Mouse (Mus musculus): ENCODE measurements at regions not wholly inside any gene's neighbourhood (a gene's known extent, or its start where the extent isn't known, plus 50 kb on each side); places are given as distances from the start of the nearest gene placed in this dataset.

DNA sequence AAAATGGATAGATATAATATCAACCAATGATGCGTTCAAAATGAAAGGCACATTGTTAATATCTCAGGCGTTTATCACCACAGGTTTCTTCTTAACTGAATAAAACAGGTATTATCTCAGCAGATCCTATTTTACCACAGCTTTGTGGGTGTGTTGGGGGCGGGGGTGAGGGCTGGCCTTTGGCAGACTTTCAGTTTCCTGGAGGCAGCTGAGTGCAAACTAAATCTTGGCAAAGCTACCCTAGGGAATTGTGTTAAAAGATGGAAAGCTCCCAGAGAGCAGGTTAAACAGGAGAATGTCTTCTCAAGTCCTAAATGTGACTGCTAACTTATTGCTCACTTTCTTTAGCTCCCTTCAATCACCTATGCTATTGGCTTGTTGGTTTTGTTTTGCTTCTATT, 223.8 kb downstream of the Kdm4c start:
- H3K36me3 ChIP-seq (ENCODE audit: control insufficient read depth, insufficient read depth, low read length) = no peaks in the 10 kb centered on the region
- no peak for ATAC-seq (ENCODE audit: insufficient read depth, low FRiP score, low TSS enrichment)
- no peak overlapping the region for H3K9ac ChIP-seq (ENCODE audit: low read length)
- no peaks in the 10 kb centered on the region for H3K27me3 ChIP-seq (ENCODE audit: control insufficient read depth, insufficient read depth, low read length)
- no peak overlapping the region for H3K4me2 ChIP-seq (ENCODE audit: low read depth)
- H3K9me3 ChIP-seq (ENCODE audit: control insufficient read depth, low read length) = no peaks in the 10 kb centered on the region
- 74% methylated on average over 3 of the region's 3 CpGs for WGBS
- no peak for DNase-seq (ENCODE audit: low spot score)
- no peak overlapping the region for H3K27ac ChIP-seq (ENCODE audit: low read depth, low read length)
- no peaks in the 10 kb centered on the region for H3K4me1 ChIP-seq (ENCODE audit: control insufficient read depth, insufficient read depth, low read length)
- H3K4me3 ChIP-seq (ENCODE audit: low read depth, low read length) = no peak overlapping the region

DNA sequence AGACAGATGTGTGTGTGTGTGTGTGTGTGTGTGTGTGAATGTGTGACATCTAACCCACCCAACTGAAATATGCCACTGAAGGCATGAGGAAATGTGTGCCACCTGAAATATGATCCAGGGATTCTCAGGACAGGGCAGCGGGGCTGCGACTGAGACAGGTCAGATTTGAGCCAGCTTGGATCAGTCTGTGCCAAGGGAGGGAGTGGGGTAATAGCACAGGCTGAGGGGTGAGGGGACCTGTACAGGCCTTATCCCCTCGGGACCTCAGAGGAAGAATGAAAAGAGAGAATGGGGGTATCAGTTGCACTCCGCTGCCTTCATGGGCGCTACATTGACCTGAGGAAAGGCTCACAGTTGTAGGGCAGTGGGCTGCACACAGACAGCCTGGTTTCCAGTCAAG, 270.2 kb downstream of the Kdm4c start:
- H3K27ac ChIP-seq (ENCODE audit: low read depth, low read length) = no peak overlapping the region
- no peaks in the 10 kb centered on the region for H3K27me3 ChIP-seq (ENCODE audit: control insufficient read depth, insufficient read depth, low read length)
- no peaks in the 10 kb centered on the region for H3K36me3 ChIP-seq (ENCODE audit: control insufficient read depth, insufficient read depth, low read length)
- no peak overlapping the region for H3K4me3 ChIP-seq (ENCODE audit: low read depth, low read length)
- DNase-seq (ENCODE audit: low spot score) = no peak
- no peaks in the 10 kb centered on the region for H3K9me3 ChIP-seq (ENCODE audit: control insufficient read depth, low read length)
- H3K9ac ChIP-seq (ENCODE audit: low read length) = no peak overlapping the region
- WGBS = 89% methylated on average over 5 of the region's 5 CpGs
- ATAC-seq (ENCODE audit: insufficient read depth, low FRiP score, low TSS enrichment) = no peak
- H3K4me2 ChIP-seq (ENCODE audit: low read depth) = no peak overlapping the region
- no peaks in the 10 kb centered on the region for H3K4me1 ChIP-seq (ENCODE audit: control insufficient read depth, insufficient read depth, low read length)

- no peak for DNase-seq (ENCODE audit: low spot score)
- H3K27ac ChIP-seq (ENCODE audit: low read depth, low read length) = no peak overlapping the region
- no peaks in the 10 kb centered on the region for H3K36me3 ChIP-seq (ENCODE audit: control insufficient read depth, insufficient read depth, low read length)
- no peak overlapping the region for H3K4me3 ChIP-seq (ENCODE audit: low read depth, low read length)
- no peak overlapping the region for H3K9ac ChIP-seq (ENCODE audit: low read length)
- no peak for ATAC-seq (ENCODE audit: insufficient read depth, low FRiP score, low TSS enrichment)
- H3K4me1 ChIP-seq (ENCODE audit: control insufficient read depth, insufficient read depth, low read length) = no peaks in the 10 kb centered on the region
- H3K27me3 ChIP-seq (ENCODE audit: control insufficient read depth, insufficient read depth, low read length) = no peaks in the 10 kb centered on the region
- WGBS = 90% methylated on average over 1 of the region's 1 CpGs
- no peaks in the 10 kb centered on the region for H3K9me3 ChIP-seq (ENCODE audit: control insufficient read depth, low read length)
- no peak overlapping the region for H3K4me2 ChIP-seq (ENCODE audit: low read depth)
These were observed 311.6 kb downstream of the Kdm4c start for GRCm38 (mm10) chr4:74553888-74554287.

DNA sequence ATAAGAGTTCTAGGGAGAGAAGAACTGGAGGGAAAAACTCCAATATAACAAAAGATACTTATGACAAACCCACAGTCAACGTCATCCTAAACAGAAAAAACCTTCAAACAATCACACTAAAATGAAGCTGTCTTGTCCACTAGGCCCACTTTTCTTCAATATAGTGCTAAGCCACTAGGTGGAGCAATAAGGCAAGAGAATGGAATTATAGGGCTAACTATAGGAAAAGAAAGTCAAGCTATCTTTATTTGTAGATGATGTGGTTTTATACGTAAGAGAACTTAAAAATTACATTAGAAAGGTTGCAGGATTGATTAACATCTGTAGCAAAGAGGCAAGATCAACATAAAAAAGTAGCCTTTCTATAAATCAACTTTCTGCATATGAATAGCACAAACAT, 321.3 kb downstream of the Kdm4c start:
- Histone ChIP-seq H3K4me1 (ENCODE audit: control insufficient read depth, insufficient read depth, low read length) (no peaks in the 10 kb centered on the region), H3K36me3 (ENCODE audit: control insufficient read depth, insufficient read depth, low read length) (no peaks in the 10 kb centered on the region), H3K27ac (ENCODE audit: low read depth, low read length) (no peak overlapping the region), H3K27me3 (ENCODE audit: control insufficient read depth, insufficient read depth, low read length) (no peaks in the 10 kb centered on the region), H3K4me3 (ENCODE audit: low read depth, low read length) (no peak overlapping the region), H3K9ac (ENCODE audit: low read length) (no peak overlapping the region), H3K4me2 (ENCODE audit: low read depth) (no peak overlapping the region), H3K9me3 (ENCODE audit: control insufficient read depth, low read length) (no peaks in the 10 kb centered on the region)
- ATAC-seq (ENCODE audit: insufficient read depth, low FRiP score, low TSS enrichment) (no peak), DNase-seq (ENCODE audit: low spot score) (peak; percentile 13)
- 40% methylated on average over 2 of the region's 2 CpGs for WGBS

DNA sequence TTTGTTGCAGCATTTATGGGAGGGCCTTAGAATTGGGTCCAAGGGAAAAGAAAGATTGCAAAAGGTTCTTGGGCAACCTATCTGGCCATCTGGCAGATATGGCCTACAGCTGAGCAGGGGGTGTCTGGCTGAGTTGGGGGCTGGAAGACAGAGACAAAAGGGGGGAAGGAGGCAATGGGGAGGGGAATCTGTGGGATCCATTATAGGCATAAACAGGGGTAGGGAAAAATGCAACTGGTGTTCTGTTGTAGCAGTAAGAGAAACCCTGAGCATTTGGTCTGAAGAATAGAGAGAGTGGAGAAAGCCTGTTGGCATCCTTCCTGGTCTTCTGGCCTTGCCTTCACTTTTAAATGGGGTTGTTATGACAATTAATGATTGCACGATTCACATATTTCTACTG, 344.1 kb downstream of the Kdm4c start:
- H3K4me2 ChIP-seq (ENCODE audit: low read depth) = no peak overlapping the region
- no peaks in the 10 kb centered on the region for H3K27me3 ChIP-seq (ENCODE audit: control insufficient read depth, insufficient read depth, low read length)
- no peaks in the 10 kb centered on the region for H3K9me3 ChIP-seq (ENCODE audit: control insufficient read depth, low read length)
- no peak overlapping the region for H3K27ac ChIP-seq (ENCODE audit: low read depth, low read length)
- H3K36me3 ChIP-seq (ENCODE audit: control insufficient read depth, insufficient read depth, low read length) = no peaks in the 10 kb centered on the region
- H3K9ac ChIP-seq (ENCODE audit: low read length) = no peak overlapping the region
- no peaks in the 10 kb centered on the region for H3K4me1 ChIP-seq (ENCODE audit: control insufficient read depth, insufficient read depth, low read length)
- DNase-seq (ENCODE audit: low spot score) (no peak), ATAC-seq (ENCODE audit: insufficient read depth, low FRiP score, low TSS enrichment) (no peak)
- 86% methylated on average over 1 of the region's 1 CpGs for WGBS
- no peak overlapping the region for H3K4me3 ChIP-seq (ENCODE audit: low read depth, low read length)

DNA sequence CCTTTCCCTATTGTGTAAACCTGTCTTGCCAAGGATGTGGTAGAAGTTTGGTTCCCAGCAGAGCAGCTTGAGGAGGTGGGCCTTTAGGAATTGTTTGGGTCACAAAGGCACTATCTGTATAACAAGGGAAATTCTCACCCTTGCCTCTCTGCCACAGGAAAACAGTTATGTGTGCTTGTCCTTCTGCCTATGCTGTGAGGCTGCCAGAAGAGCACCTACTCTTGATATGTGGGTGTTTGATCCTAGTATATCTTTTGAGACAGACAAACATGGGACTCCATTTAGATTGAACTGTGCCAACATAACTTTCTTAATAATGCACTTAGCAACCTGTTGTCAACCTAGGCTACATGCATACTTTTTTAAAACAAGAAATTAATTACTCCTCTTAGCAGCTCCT, 344.8 kb downstream of the Kdm4c start:
- Histone ChIP-seq H3K9ac (ENCODE audit: low read length) (no peak overlapping the region), H3K4me2 (ENCODE audit: low read depth) (no peak overlapping the region), H3K9me3 (ENCODE audit: control insufficient read depth, low read length) (no peaks in the 10 kb centered on the region), H3K4me3 (ENCODE audit: low read depth, low read length) (no peak overlapping the region), H3K36me3 (ENCODE audit: control insufficient read depth, insufficient read depth, low read length) (no peaks in the 10 kb centered on the region), H3K4me1 (ENCODE audit: control insufficient read depth, insufficient read depth, low read length) (no peaks in the 10 kb centered on the region), H3K27me3 (ENCODE audit: control insufficient read depth, insufficient read depth, low read length) (no peaks in the 10 kb centered on the region), H3K27ac (ENCODE audit: low read depth, low read length) (no peak overlapping the region)
- no peak for ATAC-seq (ENCODE audit: insufficient read depth, low FRiP score, low TSS enrichment)
- DNase-seq (ENCODE audit: low spot score) = no peak

DNA sequence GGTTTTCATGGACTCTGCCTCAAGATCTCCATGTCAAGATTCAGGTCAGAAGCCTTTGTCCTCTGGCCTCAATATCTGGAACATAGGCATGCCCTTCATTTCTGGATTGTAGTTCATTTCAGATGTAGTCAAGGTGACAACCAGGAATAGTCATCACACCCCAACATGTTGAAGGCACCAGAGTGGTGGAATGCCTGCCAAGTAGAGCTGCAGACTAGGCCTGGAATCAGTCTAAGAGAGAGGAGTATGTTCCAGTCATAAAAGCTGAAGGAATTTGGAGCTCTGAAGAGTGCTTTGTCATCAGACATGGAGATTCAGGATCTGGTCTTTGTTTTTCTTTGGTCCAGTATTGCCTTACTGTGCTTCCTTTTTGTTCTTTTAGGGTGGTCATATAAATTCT, 346.5 kb downstream of the Kdm4c start:
- H3K27me3 ChIP-seq (ENCODE audit: control insufficient read depth, insufficient read depth, low read length) = no peaks in the 10 kb centered on the region
- H3K4me2 ChIP-seq (ENCODE audit: low read depth) = no peak overlapping the region
- no peak for DNase-seq (ENCODE audit: low spot score)
- no peaks in the 10 kb centered on the region for H3K4me1 ChIP-seq (ENCODE audit: control insufficient read depth, insufficient read depth, low read length)
- H3K36me3 ChIP-seq (ENCODE audit: control insufficient read depth, insufficient read depth, low read length) = no peaks in the 10 kb centered on the region
- no peak overlapping the region for H3K27ac ChIP-seq (ENCODE audit: low read depth, low read length)
- H3K4me3 ChIP-seq (ENCODE audit: low read depth, low read length) = no peak overlapping the region
- ATAC-seq (ENCODE audit: insufficient read depth, low FRiP score, low TSS enrichment) = no peak
- H3K9me3 ChIP-seq (ENCODE audit: control insufficient read depth, low read length) = no peaks in the 10 kb centered on the region
- no peak overlapping the region for H3K9ac ChIP-seq (ENCODE audit: low read length)

DNA sequence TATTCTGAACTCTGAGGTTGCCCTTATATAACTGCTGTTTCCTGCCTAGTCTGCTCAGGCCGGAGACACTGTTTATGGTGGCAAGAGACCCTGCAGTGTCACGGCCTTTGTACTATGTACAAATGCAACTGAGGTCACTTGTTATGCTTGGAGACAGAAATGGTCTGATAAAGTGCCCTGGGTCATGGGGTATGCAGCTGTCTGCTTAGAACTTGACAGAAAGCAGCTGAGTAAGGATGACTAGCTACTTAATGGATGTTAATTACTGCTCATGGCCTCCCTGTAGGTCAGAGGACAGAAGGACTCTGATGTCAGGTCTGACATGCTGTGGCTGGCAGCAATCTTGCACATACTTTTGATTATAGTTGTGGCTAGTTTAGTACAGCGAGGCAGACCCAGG, 370.7 kb downstream of the Kdm4c start:
- H3K27ac ChIP-seq (ENCODE audit: low read depth, low read length) = no peak overlapping the region
- H3K4me3 ChIP-seq (ENCODE audit: low read depth, low read length) = no peak overlapping the region
- H3K4me2 ChIP-seq (ENCODE audit: low read depth) = no peak overlapping the region
- no peaks in the 10 kb centered on the region for H3K9me3 ChIP-seq (ENCODE audit: control insufficient read depth, low read length)
- H3K27me3 ChIP-seq (ENCODE audit: control insufficient read depth, insufficient read depth, low read length) = no peaks in the 10 kb centered on the region
- DNase-seq (ENCODE audit: low spot score) (no peak), ATAC-seq (ENCODE audit: insufficient read depth, low FRiP score, low TSS enrichment) (no peak)
- 25% methylated on average over 3 of the region's 3 CpGs for WGBS
- H3K9ac ChIP-seq (ENCODE audit: low read length) = no peak overlapping the region
- H3K36me3 ChIP-seq (ENCODE audit: control insufficient read depth, insufficient read depth, low read length) = no peaks in the 10 kb centered on the region
- H3K4me1 ChIP-seq (ENCODE audit: control insufficient read depth, insufficient read depth, low read length) = no peaks in the 10 kb centered on the region

Measured in neural tube, embryonic 11.5 days (tissue).